Mouse (Mus musculus): ENCODE data around the gene Lin28a. TPM values are rescaled to one million over a fixed set of nuclear protein-coding genes. Genes with fewer than 3 reads are reported as not detected.
"Not testable (repeated sequence)": the region's sequence is repeated elsewhere in the genome, so short reads cannot be mapped to it uniquely, and the experiment has no call there.

Gene Lin28a
- polyA plus RNA-seq, 1 experiment from 2014 or later = 0.05 TPM

DNA sequence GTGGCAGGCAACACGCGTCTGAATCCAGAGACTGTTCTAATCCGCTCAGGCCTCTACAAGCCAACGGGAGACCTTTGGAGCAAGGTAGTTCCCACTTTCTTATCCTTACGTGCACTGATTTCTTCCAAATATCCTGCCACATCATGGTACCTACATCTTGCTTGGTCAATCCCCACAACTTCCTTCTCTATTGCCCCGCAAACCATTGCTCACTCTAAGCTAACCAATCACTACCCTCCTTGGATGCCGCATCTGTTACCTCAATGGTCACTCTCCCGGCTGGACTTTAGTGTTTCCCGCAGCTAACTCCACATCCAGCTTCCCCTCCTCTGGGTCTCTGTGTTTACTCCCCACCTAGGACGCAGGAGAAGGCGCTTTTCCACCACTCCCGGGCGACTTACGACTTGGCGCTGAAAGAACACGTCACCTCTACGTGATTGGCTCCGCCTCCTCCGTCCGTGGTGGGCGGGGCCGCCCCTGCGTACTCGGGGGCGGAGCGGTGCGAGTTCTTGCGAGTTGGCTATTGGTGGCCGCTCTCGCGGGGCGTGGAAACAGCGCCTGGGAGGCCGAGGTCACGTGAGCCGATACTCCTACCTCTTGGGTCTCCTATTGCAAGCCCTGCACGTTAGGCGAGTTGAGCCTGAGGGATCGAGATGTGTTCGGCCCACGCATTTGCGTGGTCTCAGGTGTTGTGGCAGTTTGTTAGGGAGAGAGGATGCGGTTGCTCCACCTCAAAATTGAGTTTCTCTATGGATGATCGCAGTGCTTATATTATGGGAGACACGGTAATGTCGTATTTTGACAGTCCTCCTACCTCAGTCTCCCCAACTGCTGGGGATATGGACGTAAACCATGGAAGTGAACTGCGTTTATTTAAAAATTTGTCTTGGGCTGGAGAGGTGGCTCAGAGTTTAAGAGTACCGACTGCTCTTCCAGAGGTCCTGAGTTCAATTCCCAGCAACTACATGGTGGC lies 17.9 kb downstream of the Lin28a start, which contains the start of gene Dhdds:
TSS of gene Dhdds (minus strand) at position 453 of the 973 bp plus-strand sequence.
- Histone ChIP-seq H3K4me1 (replicated peaks) (peaks cover 8% of the 10 kb centered on the region; the same call in 1 of the 2 replicates), H3K4me2 (replicated peaks) (peak within 1 kb of the TSS; percentile 82), H3K27me3 (replicated peaks) (no peaks in the 10 kb centered on the region), H3K9ac (peak within 1 kb of the TSS; percentile 64), H3K4me3 (replicated peaks) (peak within 1 kb of the TSS; percentile 70), H3K27ac (peak within 1 kb of the TSS; percentile 34; the same call in 1 of the 2 replicates), H3K36me3 (no peaks in the 10 kb centered on the region; the same call in 1 of the 2 replicates), H3K9me3 (no peaks in the 10 kb centered on the region)
- WGBS = under 1% methylated on average over 49 of the region's 49 CpGs
- peak; percentile 99 for ATAC-seq

DNA sequence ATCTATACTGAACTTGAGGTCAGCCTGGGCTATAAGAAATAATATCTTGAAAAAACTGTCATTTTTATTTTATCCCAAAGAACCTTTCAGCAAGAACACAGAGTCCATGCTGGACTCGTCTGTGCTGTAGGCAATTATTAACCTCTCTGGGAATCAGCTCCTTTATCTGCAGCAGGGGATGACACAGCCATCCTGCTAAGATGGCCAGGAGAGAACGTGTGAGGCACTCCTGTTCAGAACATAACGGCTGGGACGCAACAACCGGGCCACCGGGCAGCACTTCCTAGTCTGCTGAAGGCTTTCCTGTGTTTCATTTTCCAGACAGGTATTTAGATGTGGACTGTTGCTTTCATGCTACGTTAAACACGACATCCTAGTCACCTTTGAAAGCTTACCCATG lies 23.9 kb downstream of the Lin28a start:
- Histone ChIP-seq H3K9ac (no peak overlapping the region), H3K4me3 (replicated peaks) (no peak overlapping the region), H3K36me3 (peaks cover 27% of the 10 kb centered on the region), H3K4me2 (replicated peaks) (no peak overlapping the region), H3K4me1 (replicated peaks) (peaks cover 2% of the 10 kb centered on the region; the same call in 1 of the 2 replicates), H3K27ac (no peak overlapping the region), H3K9me3 (no peaks in the 10 kb centered on the region), H3K27me3 (replicated peaks) (no peaks in the 10 kb centered on the region)
- ATAC-seq = peak; percentile 51; the same call in 1 of the 2 replicates
- WGBS = 80% methylated on average over 8 of the region's 8 CpGs

DNA sequence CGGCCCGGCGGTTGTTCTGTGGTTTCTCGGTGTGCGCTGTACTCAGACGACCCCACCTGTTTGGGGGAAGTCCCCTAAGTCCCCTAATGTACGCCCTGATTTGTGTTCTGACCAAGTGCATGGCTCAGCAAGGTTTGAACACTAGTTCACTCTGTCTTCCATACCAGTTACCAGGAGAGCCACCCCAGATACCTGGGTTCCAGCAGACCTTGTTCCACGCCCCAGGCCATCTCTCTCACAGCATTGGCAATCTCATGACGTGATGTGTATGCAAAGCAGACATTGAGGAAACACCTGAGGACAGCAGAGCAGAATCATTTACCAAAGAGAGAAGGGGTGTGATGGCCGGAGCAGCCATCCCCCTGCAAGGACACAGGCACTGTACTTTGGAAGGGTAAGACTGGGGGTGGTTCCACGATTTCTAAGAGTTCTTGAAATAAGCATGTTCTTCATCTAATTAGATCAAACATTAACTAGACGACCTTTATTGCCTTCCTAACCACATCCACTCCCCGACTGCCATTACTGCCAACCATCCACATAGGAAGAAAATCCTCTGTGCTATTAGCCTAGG lies 27.5 kb downstream of the Lin28a start:
- H3K4me3 ChIP-seq (replicated peaks) = no peak overlapping the region
- no peaks in the 10 kb centered on the region for H3K4me1 ChIP-seq (replicated peaks)
- no peak overlapping the region for H3K4me2 ChIP-seq (replicated peaks)
- no peak overlapping the region for H3K9ac ChIP-seq
- H3K36me3 ChIP-seq = peaks cover 33% of the 10 kb centered on the region
- no peaks in the 10 kb centered on the region for H3K27me3 ChIP-seq (replicated peaks)
- no peaks in the 10 kb centered on the region for H3K9me3 ChIP-seq
- 81% methylated on average over 13 of the region's 13 CpGs for WGBS
- H3K27ac ChIP-seq = no peak overlapping the region
- peak; percentile 39; the same call in 1 of the 2 replicates for ATAC-seq

DNA sequence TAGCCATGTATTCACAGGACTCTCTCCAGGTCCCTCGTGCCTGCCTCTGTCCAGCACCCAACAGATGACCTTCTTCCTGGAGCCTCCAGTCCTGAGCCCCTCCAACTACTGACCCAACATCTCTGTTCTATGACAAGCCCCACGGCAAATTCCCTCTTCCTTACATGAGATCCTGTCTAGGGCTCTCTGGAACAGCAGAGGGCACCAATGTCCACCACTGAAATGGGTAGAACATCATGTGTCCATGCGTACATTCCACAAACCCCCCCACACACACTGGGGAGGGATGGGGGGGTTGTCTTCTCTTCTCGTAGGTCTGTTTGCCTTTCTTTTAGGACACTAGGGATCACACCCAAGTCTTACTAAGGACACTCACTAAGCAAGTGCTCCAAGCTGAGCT lies 28.6 kb downstream of the Lin28a start:
- Histone ChIP-seq H3K4me1 (replicated peaks) (no peaks in the 10 kb centered on the region), H3K4me3 (replicated peaks) (no peak overlapping the region), H3K36me3 (peaks cover 33% of the 10 kb centered on the region), H3K4me2 (replicated peaks) (no peak overlapping the region), H3K9ac (no peak overlapping the region), H3K27ac (no peak overlapping the region), H3K27me3 (replicated peaks) (no peaks in the 10 kb centered on the region), H3K9me3 (no peaks in the 10 kb centered on the region)
- ATAC-seq = no peak
- 62% methylated on average over 4 of the region's 4 CpGs for WGBS

DNA sequence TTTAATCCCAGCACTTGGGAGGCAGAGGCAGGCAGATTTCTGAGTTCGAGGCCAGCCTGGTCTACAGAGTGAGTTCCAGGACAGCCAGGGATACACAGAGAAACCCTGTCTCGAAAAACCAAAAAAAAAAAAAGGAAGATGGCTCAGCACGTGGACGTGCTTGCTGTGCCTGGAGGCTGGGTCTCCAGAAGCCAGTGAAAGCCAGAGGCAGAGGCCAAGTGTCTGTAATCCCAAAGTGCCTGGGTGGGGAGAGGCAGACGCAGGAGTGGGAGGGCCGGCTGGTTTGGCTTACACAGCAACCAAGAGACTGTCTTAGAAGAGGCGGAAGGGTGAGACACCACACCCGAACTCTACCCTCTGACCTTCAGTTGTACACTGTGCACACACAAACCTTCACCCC lies 30.4 kb downstream of the Lin28a start:
- not testable (repeated sequence) for H3K4me1 ChIP-seq (replicated peaks)
- WGBS = 88% methylated on average over 8 of the region's 8 CpGs
- H3K36me3 ChIP-seq = peaks cover 22% of the 10 kb centered on the region

DNA sequence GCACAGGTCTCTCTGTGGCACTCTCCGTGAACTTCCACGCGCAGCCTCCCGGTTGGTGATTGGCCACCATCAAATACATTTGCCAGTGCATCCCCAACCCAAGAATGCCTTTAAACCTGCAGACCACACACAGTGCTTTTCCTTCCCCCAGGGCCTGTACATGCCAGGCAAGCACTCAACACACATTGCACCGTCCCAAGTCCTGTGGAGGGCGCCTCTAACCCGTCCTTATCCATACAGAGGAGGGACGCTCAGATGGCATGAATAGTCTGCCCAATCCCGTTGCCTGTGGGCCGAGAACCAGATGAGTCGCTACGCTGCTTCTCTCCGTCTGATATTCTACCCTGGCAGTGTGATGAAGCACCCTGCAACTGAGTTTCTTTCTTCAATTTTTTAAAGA lies 35.7 kb downstream of the Lin28a start:
- WGBS = 91% methylated on average over 13 of the region's 13 CpGs

More for the DNA sequence above, 30.4 kb downstream of the Lin28a start:
- not testable (repeated sequence) for ATAC-seq; H3K9ac ChIP-seq; H3K4me3 ChIP-seq (replicated peaks); H3K4me2 ChIP-seq (replicated peaks); H3K27ac ChIP-seq; H3K9me3 ChIP-seq; H3K27me3 ChIP-seq (replicated peaks)

DNA sequence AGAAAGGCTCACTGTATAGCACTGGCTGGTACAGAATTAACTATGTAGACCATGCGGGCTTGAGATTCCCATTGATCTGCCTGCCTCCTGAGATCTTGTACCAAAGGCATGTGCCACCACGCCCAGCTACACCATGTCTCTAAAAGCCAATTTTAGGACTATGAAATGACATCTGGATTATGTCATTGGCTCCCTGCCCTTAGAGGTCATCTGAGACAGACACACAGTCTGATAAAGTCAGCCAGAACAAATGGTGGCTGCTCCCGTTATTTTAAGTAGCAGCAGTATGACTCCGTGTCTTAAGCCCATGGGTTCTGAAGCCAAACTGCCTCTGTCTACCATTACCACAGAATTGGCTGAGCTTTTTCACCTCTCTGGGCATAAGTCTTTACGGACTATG lies 38.1 kb downstream of the Lin28a start:
- H3K9me3 ChIP-seq = no peaks in the 10 kb centered on the region
- WGBS = 77% methylated on average over 5 of the region's 5 CpGs
- no peaks in the 10 kb centered on the region for H3K27me3 ChIP-seq (replicated peaks)
- no peak overlapping the region for H3K9ac ChIP-seq
- H3K27ac ChIP-seq = no peak overlapping the region
- H3K4me2 ChIP-seq (replicated peaks) = no peak overlapping the region
- no peak for ATAC-seq
- H3K4me3 ChIP-seq (replicated peaks) = no peak overlapping the region
- H3K4me1 ChIP-seq (replicated peaks) = no peaks in the 10 kb centered on the region
- H3K36me3 ChIP-seq = peaks cover 15% of the 10 kb centered on the region

More for the DNA sequence above, 35.7 kb downstream of the Lin28a start:
- Histone ChIP-seq H3K4me2 (replicated peaks) (no peak overlapping the region), H3K36me3 (peaks cover 19% of the 10 kb centered on the region), H3K9ac (no peak overlapping the region), H3K4me3 (replicated peaks) (no peak overlapping the region), H3K27ac (no peak overlapping the region), H3K9me3 (no peaks in the 10 kb centered on the region), H3K4me1 (replicated peaks) (no peaks in the 10 kb centered on the region), H3K27me3 (replicated peaks) (no peaks in the 10 kb centered on the region)
- no peak for ATAC-seq

DNA sequence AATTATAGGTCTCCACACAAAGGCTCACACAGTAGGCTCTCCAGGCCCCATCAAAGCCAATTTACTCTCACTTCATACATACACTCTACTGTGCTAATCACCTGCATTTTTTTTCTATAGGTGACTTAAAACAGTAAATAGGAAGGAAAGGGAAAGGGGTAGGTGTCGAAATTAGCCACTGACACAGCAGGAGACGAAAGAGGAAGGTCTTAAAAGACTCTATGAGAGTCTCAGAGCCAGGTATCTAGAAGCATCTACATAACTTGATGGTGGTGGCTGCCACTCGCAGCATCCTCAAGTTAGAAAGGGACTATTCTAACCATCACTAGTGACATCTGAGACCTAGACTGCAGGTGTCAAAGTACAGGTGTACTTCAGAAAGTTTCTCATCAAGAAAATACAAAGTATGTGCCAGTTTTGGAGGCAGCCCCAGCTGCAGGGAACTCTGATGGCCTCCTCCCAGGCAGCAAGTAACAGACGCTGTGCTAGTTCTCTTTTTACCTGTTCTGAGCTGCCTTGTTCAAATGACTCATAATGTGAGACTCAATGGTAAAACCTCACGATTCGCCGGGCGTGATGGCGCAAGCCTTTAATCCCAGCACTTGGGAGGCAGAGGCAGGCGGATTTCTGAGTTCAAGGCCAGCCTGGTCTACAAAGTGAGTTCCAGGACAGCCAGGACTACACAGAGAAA lies 40.5 kb downstream of the Lin28a start:
- H3K27ac ChIP-seq = no peak overlapping the region
- peaks cover 15% of the 10 kb centered on the region for H3K36me3 ChIP-seq
- no peak for ATAC-seq
- 93% methylated on average over 10 of the region's 10 CpGs for WGBS
- no peak overlapping the region for H3K4me2 ChIP-seq (replicated peaks)
- H3K27me3 ChIP-seq (replicated peaks) = no peaks in the 10 kb centered on the region
- H3K9ac ChIP-seq = no peak overlapping the region
- H3K4me1 ChIP-seq (replicated peaks) = no peaks in the 10 kb centered on the region
- no peaks in the 10 kb centered on the region for H3K9me3 ChIP-seq
- no peak overlapping the region for H3K4me3 ChIP-seq (replicated peaks)

DNA sequence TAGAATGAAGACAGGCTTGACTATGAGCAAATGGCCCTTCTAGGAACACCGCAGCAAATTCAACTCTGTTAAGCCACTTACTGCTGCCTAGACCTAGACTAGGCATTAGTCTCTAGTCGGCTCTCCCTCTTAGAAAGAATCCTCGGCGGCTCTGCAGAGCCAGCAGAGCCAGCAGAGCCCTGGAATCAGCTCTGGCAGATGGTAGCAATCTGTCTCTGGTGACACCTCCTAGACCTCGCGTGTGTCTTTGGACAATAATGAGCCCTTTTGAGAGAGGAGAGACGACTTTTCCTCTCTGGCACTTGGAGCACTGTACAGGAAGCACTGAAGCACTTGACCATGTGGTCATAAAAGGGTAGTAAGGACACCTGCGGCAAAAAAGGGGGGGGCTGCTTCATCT lies 46.9 kb downstream of the Lin28a start:
- Histone ChIP-seq H3K27me3 (replicated peaks) (no peaks in the 10 kb centered on the region), H3K4me1 (replicated peaks) (peaks cover 13% of the 10 kb centered on the region), H3K9me3 (no peaks in the 10 kb centered on the region), H3K9ac (no peak overlapping the region), H3K4me2 (replicated peaks) (no peak overlapping the region), H3K36me3 (peaks cover 12% of the 10 kb centered on the region; the same call in 1 of the 2 replicates), H3K4me3 (replicated peaks) (no peak overlapping the region), H3K27ac (no peak overlapping the region)
- WGBS = 67% methylated on average over 8 of the region's 8 CpGs
- no peak for ATAC-seq

DNA sequence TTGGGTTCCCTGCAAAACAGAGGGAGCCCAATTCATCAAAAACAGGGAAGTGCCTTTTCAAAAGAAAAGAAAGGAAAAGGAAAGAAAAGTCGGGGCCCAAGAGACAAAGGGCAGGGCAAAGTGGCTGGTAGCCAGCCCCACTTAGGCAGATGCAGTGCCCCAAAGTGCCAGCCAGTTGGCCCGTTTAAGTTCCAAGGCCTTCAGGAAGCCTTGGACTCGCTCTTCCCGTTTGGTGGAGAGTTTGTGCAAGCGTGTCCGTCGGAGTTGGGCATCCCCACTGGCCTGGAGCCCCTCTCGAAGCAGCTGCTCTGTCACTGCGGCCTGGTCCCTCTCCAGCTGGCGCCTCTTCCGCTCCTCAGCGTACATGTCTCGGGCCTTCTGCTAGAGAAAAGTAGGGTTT lies 47.8 kb downstream of the Lin28a start:
- Histone ChIP-seq H3K27me3 (replicated peaks) (no peaks in the 10 kb centered on the region), H3K9ac (no peak overlapping the region), H3K4me3 (replicated peaks) (no peak overlapping the region), H3K4me2 (replicated peaks) (no peak overlapping the region), H3K9me3 (no peaks in the 10 kb centered on the region), H3K36me3 (peaks cover 12% of the 10 kb centered on the region), H3K4me1 (replicated peaks) (peaks cover 20% of the 10 kb centered on the region), H3K27ac (no peak overlapping the region)
- ATAC-seq = no peak
- 90% methylated on average over 13 of the region's 13 CpGs for WGBS

DNA sequence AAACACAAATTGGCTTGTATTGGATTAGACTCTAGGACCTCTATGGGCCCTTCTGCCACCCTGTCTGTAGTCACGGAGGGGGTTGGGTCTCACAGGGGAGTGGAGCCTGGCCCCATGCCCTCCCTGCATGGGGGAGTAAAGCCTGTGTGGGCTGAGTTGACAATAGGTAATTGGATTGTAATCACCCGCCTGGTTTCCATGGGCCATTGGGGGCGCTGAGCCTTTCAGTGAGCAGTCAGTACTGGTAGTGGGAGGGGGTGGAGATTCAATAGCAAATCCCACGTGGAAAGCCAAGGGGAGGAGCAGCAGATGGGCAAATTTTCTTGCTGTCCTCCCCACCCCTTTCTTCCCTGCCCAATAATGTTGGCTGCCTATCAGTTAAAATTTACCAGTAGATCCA lies 48.4 kb downstream of the Lin28a start:
- 43% methylated on average over 4 of the region's 4 CpGs for WGBS
- peaks cover 16% of the 10 kb centered on the region for H3K36me3 ChIP-seq
- ATAC-seq = no peak
- H3K4me2 ChIP-seq (replicated peaks) = no peak overlapping the region
- no peak overlapping the region for H3K9ac ChIP-seq
- no peak overlapping the region for H3K27ac ChIP-seq
- no peaks in the 10 kb centered on the region for H3K27me3 ChIP-seq (replicated peaks)
- no peak overlapping the region for H3K4me3 ChIP-seq (replicated peaks)
- H3K4me1 ChIP-seq (replicated peaks) = peaks cover 20% of the 10 kb centered on the region
- no peaks in the 10 kb centered on the region for H3K9me3 ChIP-seq

Data from intestine, embryonic 15.5 days (tissue).